Mouse (Mus musculus): ENCODE measurements around the gene Zfp788.

DNA sequence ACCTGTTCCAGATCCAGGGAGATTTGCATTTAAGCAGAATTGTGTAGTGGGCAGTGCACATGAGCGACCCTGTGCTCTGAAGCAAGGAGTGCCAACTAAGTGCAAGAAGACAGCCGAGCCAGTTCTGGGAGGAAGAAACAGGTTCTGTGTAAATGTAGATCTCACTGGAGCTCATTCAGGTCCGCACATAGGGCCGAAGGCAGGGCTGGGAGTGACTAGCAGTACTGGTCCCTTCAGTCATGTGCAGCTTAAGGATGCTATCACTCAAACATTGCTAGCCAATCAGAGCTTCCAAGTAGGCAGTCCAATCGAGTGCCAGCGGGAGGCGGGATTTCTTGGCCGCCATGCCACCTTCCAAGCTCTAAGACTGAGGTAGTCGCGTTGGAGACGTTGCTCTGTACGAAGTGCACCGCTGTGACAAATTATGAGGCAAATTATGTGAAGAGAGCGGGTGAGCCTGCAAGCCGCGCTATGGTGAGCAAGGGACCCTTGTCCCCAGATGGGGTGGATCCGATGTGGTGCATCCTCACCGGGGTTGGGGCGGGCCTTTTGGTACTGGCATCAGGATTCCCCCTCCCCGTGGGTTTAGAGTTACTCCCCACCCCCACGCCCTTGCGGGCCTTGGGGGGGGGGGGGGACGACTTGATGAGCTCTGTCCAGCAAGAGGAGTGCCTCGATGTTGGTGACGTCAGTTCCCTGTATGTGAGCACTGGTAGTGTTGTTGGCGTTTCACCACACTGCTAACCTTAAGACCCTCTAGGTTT lies 400 bp downstream of the Zfp788 start:
- TF ChIP-seq CTCF (IDR thresholded peaks at IDR 0.05; ENCODE audit: low read depth) = 0 out of 2 replicates have a peak, but pooled peaks have one; percentile 1
- TF ChIP-seq EP300 (optimal IDR thresholded peaks at IDR 0.05) = no peak

All from stomach, postnatal 0 days (tissue).